Mouse (Mus musculus) lung, postnatal 10 days (tissue): Measurements from ENCODE around the gene Sec24c.
"Not testable (repeated sequence)": the region's sequence is repeated elsewhere in the genome, so short reads cannot be mapped to it uniquely, and the experiment has no call there.

Source experiments
- DNase-seq: peaks from one replicate; pipeline ENCODE4 v3.0.0; 2021

Gene Sec24c

GRCm38 (mm10) chr14:20674064-20674833 is at the start of gene Sec24c:
TSS of gene Sec24c (plus strand) at chr14:20674308.
- peak; percentile 99 for DNase-seq

DNA sequence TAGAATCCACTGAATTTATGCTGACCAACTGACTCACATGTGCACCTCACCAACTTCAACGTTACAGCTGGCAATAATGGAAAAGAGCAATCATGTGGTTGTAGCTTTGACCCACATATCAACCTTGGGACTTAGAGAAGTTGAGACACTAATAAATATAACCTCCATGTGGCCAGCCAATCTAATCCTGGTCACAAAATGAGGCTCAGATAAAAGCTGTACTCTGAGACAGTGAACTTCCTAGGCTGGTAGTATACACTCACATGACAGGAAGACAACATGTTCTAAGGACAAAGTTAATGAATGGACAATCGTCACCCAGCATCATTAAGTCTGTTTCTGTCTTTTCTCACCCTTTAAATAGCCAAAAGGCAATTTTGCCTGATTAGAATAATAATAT is 47.7 kb upstream of the Sec24c start:
- no peak for DNase-seq

GRCm38 (mm10) chr14:20626971-20627370 is 47.1 kb upstream of the Sec24c start:
- DNase-seq = no peak

DNA sequence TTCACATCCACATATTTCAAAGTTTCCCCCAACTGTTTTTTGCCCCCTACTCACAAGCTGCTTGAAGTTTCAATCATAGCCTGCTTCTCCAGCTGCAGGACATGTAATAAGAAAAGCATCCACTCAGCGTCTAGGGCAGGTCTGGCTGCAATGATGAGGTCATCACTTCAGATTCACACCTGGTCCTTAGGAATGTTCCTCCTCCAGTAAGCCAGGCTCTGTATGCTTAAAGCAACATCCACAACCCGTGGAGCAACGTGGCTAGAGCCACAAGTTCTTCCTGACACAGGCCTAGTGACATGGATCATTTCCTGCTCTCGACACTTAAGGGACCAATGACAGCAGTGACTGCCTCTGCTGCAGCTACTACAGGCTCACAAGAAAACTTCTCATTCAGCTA is 42.9 kb upstream of the Sec24c start:
- peak; percentile 31 for DNase-seq

DNA sequence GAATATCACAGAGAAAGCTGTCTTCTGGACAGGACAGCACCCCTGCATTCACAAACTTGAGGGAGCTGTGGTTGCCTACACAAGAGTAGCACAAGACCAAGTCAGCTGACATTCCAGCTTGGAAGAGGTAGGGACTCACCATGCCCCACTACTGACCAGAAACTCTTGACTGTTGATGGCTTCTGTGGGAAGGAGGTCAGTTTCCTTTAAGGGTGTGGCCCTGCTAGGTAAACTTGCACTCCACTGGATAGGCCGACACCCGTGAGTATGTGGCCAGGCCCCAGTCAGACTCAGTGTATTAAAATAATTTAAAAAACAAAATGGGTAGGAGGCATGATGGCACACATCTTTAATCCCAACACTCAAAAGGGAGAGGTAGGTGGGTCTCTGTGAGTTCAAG is 38.6 kb upstream of the Sec24c start:
- DNase-seq = no peak

DNA sequence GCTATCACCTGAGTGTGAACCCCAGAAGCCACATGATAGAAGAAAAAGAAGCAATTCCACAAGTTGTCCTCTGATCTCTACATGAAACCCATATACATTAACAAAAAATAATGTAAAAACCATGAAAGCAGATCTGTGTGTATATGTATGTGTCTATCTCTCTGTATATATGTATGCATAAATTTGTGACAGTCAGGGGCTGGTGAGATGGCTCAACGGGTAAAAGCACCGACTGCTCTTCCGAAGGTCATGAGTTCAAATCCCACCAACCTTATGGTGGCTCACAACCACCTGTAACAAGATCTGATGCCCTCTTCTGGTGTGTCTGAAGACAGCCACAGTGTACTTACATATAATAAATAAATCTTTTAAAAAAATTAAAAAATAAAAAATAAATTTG is 37.1 kb upstream of the Sec24c start:
- not testable (repeated sequence) for DNase-seq

DNA sequence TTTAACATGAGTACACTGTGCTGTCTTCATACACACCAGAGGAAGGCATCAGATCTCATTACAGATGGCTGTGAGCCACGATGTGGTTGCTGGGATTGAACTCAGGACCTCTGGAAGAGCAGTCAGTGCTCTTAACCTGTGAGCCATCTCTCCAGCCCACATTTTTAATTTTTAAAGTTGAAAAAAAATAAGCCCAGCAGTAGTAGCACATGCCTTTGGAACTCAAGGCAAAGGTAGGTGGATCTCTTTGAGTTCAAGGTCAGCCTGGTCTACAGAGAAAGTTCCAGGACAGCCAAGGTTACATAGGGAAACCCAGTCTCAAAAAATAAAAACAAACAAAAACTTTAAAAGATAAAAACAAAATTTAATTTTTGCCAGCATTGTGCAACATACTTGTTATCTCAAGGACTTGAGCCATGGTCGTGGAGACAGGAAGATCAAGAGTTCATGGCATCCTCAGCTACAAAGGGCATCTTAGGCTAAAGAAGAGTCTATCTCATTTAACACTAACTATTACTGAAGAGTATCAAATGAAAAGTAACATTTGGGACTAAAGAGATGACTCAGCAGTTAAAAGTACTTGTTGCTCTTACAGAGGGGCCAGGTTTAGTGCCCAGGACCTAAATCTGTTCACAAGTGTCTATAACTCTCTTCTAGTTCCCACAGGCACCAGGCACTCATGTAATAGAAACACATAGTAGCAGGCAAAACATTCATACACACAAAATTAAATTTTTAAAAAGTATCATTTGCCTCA is 36.1 kb upstream of the Sec24c start:
- no peak for DNase-seq

DNA sequence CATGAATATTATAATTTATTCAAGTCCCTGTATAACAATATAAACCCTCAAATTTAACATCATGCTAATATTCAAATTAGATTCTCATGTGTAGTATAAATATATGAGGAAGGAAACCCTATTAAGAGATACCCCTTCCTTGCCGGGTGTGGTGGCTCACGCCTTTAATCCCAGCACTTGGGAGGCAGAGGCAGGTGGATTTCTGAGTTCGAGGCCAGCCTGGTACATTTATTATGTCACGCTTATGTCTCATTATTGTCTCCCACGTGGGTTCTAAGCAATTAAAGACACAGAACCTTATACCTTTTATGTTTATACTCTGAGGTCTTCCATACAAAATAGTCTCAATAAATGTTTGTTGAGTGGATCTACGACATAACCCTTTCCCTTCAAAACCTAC is 35.4 kb upstream of the Sec24c start:
- DNase-seq = no peak

GRCm38 (mm10) chr14:20639918-20640619 is 34.0 kb upstream of the Sec24c start:
- no peak for DNase-seq

GRCm38 (mm10) chr14:20640644-20641437 is 33.3 kb upstream of the Sec24c start, which contains the start of gene Usp54:
TSS of gene Usp54 (minus strand) at chr14:20641063.
- peak; percentile 99 for DNase-seq

DNA sequence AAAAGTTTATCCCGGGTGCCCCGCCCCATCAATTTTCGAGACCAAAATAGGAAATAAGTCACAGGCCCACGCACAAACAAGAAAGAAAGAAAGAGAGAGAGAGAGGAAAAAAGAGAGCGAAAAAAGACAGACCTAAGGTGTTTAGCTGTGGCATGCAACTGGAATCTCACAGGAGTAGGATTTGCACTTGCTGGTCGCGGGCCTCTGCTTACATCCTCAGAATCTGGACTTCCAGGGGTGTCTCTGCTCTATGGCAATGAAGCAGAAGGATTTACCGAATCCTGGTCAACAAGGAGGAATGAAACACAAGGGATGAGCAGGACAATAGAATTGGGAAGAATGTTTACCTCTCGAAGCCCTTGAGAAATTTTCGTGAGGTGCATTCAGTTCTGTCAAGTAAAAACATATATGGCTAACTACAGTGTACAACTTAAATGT is 32.7 kb upstream of the Sec24c start:
- DNase-seq = no peak

DNA sequence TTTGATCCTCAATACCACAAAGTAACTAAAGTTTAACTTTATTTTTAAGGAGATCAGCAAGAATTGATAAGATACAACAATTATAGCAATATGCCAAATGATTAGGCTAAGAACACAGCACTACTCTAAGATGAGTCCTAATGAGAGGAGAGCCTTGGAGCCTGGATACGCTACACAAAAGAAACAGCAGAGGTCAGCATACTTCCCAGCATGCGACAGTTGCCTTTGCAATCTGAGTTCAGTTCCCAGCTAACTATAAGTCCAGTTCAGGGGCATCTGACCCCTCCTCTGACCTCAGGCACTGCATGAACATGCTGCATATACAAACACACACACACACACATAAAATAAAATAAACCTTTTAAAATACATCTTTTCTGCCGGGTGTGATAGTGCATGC is 28.6 kb upstream of the Sec24c start:
- DNase-seq = no peak

GRCm38 (mm10) chr14:20646381-20646780 is 27.7 kb upstream of the Sec24c start:
- DNase-seq = no peak

- peak; percentile 62 for DNase-seq
Observed at GRCm38 (mm10) chr14:20651000-20651399, 23.1 kb upstream of the Sec24c start.

- DNase-seq = no peak
Observed at GRCm38 (mm10) chr14:20651722-20652256, 22.3 kb upstream of the Sec24c start.

- DNase-seq = no peak
Observed at GRCm38 (mm10) chr14:20654690-20655421, 19.3 kb upstream of the Sec24c start.

- DNase-seq = no peak
Observed at GRCm38 (mm10) chr14:20655731-20656130, 18.4 kb upstream of the Sec24c start.

GRCm38 (mm10) chr14:20656361-20656760 is 17.7 kb upstream of the Sec24c start, which contains the start of gene Myoz1:
TSS of gene Myoz1 (minus strand) at chr14:20656540.
- no peak for DNase-seq

- peak; percentile 70 for DNase-seq
Observed at GRCm38 (mm10) chr14:20658326-20658725, 15.8 kb upstream of the Sec24c start.

DNA sequence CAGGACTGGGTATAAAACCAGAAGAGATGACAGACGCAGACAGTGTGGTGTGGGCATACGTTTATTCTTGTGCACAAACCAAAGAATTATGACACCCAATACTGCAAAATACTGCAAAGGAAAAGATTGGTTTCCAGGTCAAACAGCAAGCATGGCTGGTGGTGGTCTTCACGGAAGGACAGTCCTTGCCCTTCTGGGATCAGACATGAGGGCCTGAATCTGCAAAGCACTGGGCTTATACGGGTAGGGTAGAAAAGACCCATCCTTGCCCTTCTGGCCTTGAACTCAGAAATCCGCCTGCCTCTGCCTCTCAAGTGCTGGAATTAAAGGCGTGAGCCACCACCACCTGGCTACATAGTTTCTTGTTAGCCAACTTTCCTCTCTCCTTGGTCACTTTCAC is 15.2 kb upstream of the Sec24c start:
- no peak for DNase-seq

- DNase-seq = no peak
Observed at GRCm38 (mm10) chr14:20659687-20660086, 14.4 kb upstream of the Sec24c start.
